Mouse (Mus musculus) granulocyte monocyte progenitor cell, adult 5-6 weeks (primary cell): Measurements from ENCODE around the gene Ppie. TPM values are rescaled to one million over a fixed set of nuclear protein-coding genes. Genes with fewer than 3 reads are reported as not detected.
"Not testable (repeated sequence)": the region's sequence is repeated elsewhere in the genome, so short reads cannot be mapped to it uniquely, and the experiment has no call there.

ENCODE experiments used
- ATAC-seq: replicated peaks from 2 replicates; pipeline ENCODE4 v1.8.0; 2016; ENCODE audit warnings: mild to moderate bottlenecking, moderate TSS enrichment, inconsistent platforms; ENCODE audit not compliant: poor library complexity, severe bottlenecking
- total RNA-seq, 2 experiments: library from RNA; stranded (forward) in 1 of 2; stranded (reverse) in 1 of 2; fragments of 200-712, 200-1000 nt in 1 of 2; fragments of >200 nt in 1 of 2; fragmentation: Nextera tagmentation in 1 of 2; gene quantifications; 2 replicates each; pipeline ENCODE4 v1.2.3; 2014 to 2017

Gene Ppie
- total RNA-seq (2014; fragmentation: Nextera tagmentation) (56.2 and 64.7 TPM in 2 replicates), total RNA-seq (2017) (70.2 and 75.5 TPM in 2 replicates)

DNA sequence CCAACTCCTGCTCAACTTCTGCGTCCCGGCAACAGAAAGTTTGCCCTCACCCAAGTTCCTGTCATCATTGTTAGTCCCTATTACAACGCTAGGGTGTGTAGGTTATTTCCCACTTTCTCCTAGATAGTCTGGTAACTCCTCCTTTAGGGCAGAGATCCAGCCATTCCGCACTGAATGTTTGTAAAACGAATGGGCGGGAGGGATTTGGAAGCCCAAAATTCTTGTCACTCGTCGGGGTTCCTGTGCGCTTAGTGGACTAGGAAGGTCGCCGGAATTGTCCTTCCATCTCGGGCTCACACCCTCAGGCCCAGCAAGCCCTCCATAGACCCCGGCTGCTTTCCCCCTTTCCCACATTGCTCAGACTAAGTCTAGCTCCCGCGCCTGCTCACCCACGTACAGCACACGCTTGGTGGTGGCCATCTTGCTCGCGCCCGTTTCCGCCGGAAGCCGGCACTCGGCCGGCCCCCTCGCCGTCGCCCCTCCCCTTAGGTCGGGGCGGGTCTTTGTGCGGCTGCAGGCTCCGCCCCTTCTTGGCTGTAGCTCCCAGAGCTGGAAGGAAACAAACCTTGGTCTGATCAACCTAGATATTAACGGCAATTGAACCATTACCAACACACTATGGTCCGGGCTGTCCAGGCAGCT, at the start of gene Ppie:
Ppie (minus strand) TSS at position 439 of the 642 bp plus-strand sequence.
- peak; percentile 96 for ATAC-seq

DNA sequence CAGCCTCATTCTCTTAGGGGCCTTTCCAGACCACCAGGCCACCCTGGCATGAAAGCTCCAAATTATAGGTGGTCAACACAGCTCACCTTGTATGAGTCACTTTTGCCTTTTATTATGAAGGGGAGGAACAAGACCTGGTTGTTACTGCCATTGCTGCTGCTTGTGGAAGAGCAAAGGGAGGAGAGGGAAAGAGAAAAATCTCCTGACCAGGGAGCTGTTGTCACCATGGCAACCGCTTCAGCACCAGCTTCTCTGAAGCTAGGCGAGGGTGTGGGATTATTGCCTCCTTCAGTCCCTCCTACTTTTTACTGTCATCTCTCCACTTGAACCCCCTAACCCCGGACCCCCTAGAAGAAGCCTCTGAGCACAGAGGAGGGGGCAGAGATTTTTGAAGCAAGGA, 45.1 kb upstream of the Ppie start:
- no peak for ATAC-seq

DNA sequence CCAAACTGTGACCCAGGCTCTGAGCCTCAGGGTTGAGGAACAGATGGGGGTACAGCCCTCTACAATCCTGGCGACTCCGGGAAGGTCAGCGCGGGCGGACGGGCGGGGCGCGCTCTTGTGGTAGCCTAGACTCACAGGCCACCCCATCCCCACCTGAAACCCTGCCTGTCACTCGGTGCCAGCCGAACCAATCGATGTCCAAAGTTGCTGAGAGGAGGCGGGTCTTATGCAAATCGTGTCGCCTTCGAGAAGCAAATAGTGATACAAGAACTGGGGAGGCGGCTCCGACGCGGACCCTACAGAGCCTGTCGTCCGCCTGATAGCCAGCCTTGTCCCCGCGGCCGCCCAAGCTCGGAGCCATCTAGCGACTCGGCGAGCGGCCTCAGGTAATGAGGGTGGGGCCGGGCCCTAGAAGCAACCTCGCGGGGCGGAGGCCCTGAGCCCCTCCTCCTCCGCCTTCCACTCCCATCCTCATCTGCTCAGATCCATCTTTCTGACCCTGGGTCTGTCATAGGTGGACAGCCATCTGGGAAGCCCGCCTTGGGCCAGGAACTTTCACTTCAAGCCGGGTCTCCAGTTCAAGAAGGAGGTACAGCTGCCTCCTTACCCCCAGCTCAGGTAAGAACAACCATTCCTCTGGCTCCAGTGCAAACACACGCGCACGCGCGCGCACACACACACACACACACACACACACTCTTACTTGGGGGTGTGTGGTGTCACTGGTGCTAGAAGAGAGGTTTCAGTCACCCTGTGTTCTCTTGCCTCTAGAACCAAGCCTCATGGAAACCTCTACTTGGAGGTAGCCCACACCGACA, 43.7 kb upstream of the Ppie start:
- ATAC-seq, result peak; percentile 76

GRCm38 (mm10) chr4:123182328-123183238, 42.8 kb upstream of the Ppie start, which contains the start of gene Hpcal4:
Gene Hpcal4, plus strand, starts transcription at chr4:123183227.
- ATAC-seq, result no peak

DNA sequence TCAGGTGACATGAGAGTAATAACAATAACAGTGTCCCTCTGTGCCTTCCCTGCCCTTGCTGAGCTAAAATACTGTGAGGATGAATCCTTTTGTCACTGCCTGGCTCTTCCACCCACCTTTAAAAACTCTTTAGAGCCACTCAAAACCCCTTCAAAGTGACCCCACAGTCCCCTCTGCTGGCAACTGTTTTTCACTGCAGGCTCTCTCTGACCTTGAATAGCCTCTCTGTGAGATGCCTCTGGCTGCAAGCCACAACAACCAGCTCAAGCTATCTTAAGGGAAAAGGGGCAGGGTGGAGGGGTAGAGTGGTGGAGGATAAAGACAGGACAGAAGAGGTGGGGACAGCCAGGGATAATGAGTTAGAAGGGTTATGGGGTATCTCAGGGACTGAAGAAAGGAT, 32.1 kb upstream of the Ppie start:
- no peak for ATAC-seq

DNA sequence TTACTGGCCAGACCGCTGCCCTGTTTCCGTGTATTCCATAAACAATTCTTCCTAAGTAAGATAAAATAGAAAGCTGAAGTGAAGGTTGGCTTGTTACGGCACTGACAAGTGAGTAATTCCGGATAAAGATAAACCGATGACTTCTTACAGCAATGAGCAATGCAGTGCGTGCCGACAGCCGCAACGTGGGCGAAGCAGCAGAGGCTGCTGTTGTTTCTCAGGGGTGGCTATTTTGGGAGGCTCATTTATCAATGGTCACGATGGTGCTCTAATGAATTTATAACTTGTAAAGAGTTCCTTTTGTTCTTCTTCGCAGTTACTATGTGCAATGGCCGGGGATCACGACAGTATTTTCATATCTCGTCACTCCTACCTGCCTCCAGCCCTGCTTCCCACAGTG, 24.4 kb upstream of the Ppie start:
- ATAC-seq, result no peak

DNA sequence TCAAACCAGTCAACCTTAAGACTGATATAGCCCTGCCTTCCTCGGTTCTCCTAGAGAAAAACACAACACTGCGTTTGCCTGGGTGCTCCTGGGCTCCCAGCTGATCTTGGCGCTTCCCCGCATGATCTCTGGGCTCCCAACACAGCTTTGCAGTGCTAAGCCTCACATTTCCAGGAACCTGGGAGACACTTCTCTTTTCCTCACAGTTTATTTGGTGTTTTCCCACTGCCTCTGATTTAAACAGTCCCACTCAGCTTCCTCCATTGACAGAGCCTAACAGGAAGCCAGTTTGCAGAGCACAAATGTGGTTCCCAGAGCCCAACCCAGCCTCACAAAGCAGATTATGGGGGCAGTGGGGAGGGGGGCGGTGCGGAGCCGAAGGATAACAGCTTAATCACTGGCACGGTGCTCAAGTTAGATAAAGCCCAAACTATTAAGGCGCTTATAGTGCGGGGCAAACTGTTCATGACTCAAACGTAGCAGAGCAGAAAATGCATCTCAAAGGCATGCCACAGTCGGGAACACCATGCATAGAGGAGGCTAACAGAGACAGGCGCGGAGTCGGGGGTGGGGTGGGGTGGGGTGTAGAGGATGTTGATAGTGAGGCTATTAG, 22.7 kb upstream of the Ppie start:
- ATAC-seq, result peak; percentile 42

- not testable (repeated sequence) for ATAC-seq
Observed at GRCm38 (mm10) chr4:123161251-123161650, 21.5 kb upstream of the Ppie start.

- ATAC-seq, result no peak
Observed at GRCm38 (mm10) chr4:123160571-123160970, 20.8 kb upstream of the Ppie start.

- ATAC-seq, result no peak
Observed at GRCm38 (mm10) chr4:123155840-123156239, 16.1 kb upstream of the Ppie start.

DNA sequence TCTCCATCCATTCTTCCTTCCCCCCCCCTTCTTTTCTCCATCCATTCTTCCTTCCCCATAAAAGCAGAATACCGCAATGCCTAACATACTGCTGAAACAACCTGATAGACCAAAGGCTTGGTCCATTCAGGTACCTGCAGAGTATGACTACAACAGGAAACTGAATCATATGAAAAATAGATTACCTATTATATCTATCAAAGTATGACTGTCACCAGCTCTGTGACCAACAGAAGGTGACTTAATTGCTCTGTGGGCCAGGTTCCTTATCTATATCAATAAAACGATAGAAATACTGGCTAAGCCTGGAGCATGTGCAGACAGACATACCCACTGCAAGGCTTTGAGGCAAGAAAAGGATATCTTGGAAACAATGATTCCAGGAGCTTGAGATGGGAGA, 15.7 kb upstream of the Ppie start:
- no peak for ATAC-seq

GRCm38 (mm10) chr4:123155004-123155403, 15.3 kb upstream of the Ppie start:
- peak; percentile 62 for ATAC-seq

GRCm38 (mm10) chr4:123152976-123153375, 13.2 kb upstream of the Ppie start:
- no peak for ATAC-seq

DNA sequence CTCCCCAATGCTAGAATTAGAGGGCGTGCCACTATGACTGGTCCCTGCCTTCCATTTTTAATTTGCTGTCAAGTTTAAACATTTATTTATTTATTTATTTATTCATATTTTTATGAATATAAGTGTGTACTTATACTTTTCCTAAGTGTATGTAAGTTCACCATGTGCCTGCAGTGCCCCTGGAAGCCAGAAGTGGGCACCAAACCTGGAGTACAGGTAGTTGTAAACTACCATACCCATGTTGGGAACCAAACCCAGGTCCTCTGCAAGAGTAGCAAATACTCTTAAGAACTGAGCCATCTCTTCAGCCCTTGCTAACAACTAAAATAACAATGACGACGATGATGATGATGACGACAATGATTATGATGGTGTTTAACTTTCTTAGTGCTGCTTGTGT, 12.3 kb upstream of the Ppie start:
- ATAC-seq, result no peak

DNA sequence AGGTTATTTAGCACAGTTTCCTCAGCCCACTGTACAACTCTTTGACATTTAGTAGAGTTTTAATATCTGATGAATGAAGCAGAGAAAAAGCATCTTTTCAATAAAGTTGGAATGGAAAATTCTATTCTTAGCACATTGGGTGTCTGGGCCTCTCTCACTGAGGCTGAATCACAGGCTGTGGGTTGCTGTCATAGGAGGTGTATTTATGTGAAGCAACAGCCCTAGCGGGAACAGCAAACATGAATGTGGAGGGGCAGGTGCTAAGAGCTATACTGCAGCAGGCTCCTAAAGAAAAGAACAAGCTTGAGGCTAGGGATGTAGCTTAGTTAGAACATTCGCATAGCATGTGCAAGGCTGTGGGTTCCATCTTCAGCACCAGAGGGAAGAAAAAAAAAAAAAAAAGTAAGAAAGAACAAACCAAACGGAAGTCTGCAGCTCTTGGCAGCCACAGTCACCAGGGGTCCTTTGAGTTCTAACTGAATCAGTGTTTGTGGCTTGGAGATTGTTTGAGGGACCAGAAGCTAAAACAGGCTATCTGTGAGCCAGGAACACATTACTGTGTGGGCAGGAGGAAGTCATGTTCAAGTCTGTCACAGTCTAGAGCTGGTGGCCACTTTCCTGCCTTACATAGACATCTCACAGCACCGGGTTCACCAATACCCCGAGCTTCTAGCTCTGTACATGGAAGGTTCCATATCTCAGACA, 7.8 kb upstream of the Ppie start:
- ATAC-seq, result peak; percentile 40

- ATAC-seq, result no peak
Observed at GRCm38 (mm10) chr4:123137551-123137950, 2.2 kb downstream of the Ppie start.

DNA sequence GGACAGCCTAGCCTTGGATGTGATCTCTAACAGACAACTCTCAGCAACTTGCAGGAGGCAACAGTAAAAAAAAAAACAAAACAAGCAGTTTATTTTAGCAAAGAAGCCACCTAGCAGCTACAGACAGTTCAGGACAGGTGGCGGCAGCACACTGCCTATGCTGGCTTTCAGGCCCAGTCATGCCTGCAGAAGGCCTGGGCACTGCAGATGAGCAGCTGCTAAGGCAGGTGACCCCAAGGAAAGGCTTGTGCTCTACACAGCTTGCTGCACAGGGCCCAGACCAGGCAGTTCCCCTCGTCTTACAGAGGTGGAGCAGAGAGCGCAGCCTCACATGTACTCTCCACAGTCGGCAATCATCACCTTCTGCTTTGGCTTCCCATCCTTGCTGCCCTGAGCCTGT, 12.7 kb downstream of the Ppie start:
- ATAC-seq, result no peak

- ATAC-seq, result no peak
Observed at GRCm38 (mm10) chr4:123126626-123127025, 13.1 kb downstream of the Ppie start.

- no peak for ATAC-seq
Observed at GRCm38 (mm10) chr4:123121286-123121685, 18.5 kb downstream of the Ppie start.

GRCm38 (mm10) chr4:123116640-123117039, 23.1 kb downstream of the Ppie start:
- ATAC-seq, result peak; percentile 39
